Mouse (Mus musculus): ENCODE measurements around the gene Gm5415.
"Not testable (repeated sequence)": the region's sequence is repeated elsewhere in the genome, so short reads cannot be mapped to it uniquely, and the experiment has no call there.

Gm5415 gene

GRCm38 (mm10) chr1:32547194-32547593 lies at the start of gene Gm5415:
Gm5415 (minus strand) TSS chr1:32547294.
- DNase-seq (ENCODE audit: extremely low spot score, low spot score) = not testable (repeated sequence)

- DNase-seq (ENCODE audit: extremely low spot score, low spot score) = no peak
These were observed 21.8 kb upstream of the Gm5415 start for GRCm38 (mm10) chr1:32568901-32569300.

- no peak for DNase-seq (ENCODE audit: extremely low spot score, low spot score)
These were observed 6.8 kb upstream of the Gm5415 start for GRCm38 (mm10) chr1:32553925-32554324.

GRCm38 (mm10) chr1:32553459-32553858 lies 6.4 kb upstream of the Gm5415 start:
- DNase-seq (ENCODE audit: extremely low spot score, low spot score) = no peak

GRCm38 (mm10) chr1:32503381-32503780 lies 43.7 kb downstream of the Gm5415 start:
- DNase-seq (ENCODE audit: extremely low spot score, low spot score) = no peak
